Mouse (Mus musculus) ES-Bruce4 (cell line): ENCODE measurements around the gene Tmem260. TPM values are rescaled to one million over a fixed set of nuclear protein-coding genes. Genes with fewer than 3 reads are reported as not detected.

Source experiments
- H3K27ac ChIP-seq: 2 replicates; pipeline ENCODE4 v1.5.1; 2012; ENCODE audit warnings: low read length, inconsistent platforms; ENCODE audit not compliant: insufficient read depth
- H3K27me3 ChIP-seq: 2 replicates; pipeline ENCODE4 v1.6.1; 2012; ENCODE audit warnings: mild to moderate bottlenecking, low read length, inconsistent platforms; ENCODE audit not compliant: control insufficient read depth, poor library complexity, insufficient read depth, severe bottlenecking
- H3K36me3 ChIP-seq: 2 replicates; pipeline ENCODE4 v1.6.1; 2012; ENCODE audit warnings: inconsistent platforms, mild to moderate bottlenecking, low read length, moderate library complexity; ENCODE audit not compliant: control insufficient read depth, poor library complexity, insufficient read depth, severe bottlenecking
- H3K4me1 ChIP-seq: one replicate; pipeline ENCODE4 v1.8.1; 2011; ENCODE audit warnings: low read length; ENCODE audit not compliant: control insufficient read depth, insufficient read depth
- H3K4me3 ChIP-seq: 2 replicates; pipeline ENCODE4 v1.5.1; 2011; ENCODE audit warnings: low read depth, mild to moderate bottlenecking, low read length
- H3K9ac ChIP-seq: 2 replicates; pipeline ENCODE4 v1.6.1; 2012; ENCODE audit warnings: low read depth, mild to moderate bottlenecking, inconsistent platforms; ENCODE audit not compliant: poor library complexity, severe bottlenecking
- H3K9me3 ChIP-seq: replicated peaks from 2 replicates; pipeline ENCODE4 v1.6.1; 2012; ENCODE audit warnings: mild to moderate bottlenecking, low read length, inconsistent platforms; ENCODE audit not compliant: control insufficient read depth, poor library complexity, insufficient read depth, severe bottlenecking
- CTCF ChIP-seq: IDR thresholded peaks from one replicate; pipeline ENCODE4 v1.8.1; 2011; ENCODE audit warnings: low read depth, low read length
- EP300 ChIP-seq: IDR thresholded peaks from 2 replicates; pipeline ENCODE4 v1.6.1; 2011; ENCODE audit warnings: low read depth, low read length; ENCODE audit not compliant: insufficient read depth
- POLR2A ChIP-seq: IDR thresholded peaks from one replicate; pipeline ENCODE4 v1.8.1; 2011; ENCODE audit warnings: low read length; ENCODE audit not compliant: insufficient read depth
- polyA plus RNA-seq: library from polyadenylated mRNA; stranded (reverse); fragments of >200 nt; gene quantifications from 2 replicates; pipeline ENCODE4 v1.2.4, GENCODE M21; 2011; ENCODE audit warnings: low read depth; ENCODE audit not compliant: missing spikeins, insufficient read depth, insufficient read length

The Tmem260 gene
- 14.0 and 14.7 TPM in 2 replicates for polyA plus RNA-seq

- Histone ChIP-seq H3K9me3 (no peaks in the 10 kb centered on the region), H3K27me3 (no peaks in the 10 kb centered on the region), H3K9ac (peak within 1 kb of the TSS; percentile 58), H3K4me1 (no peaks in the 10 kb centered on the region), H3K27ac (no peak within 1 kb of the TSS), H3K36me3 (no peaks in the 10 kb centered on the region), H3K4me3 (peak within 1 kb of the TSS; percentile 92)
- TF ChIP-seq POLR2A (no peak), CTCF (peak; percentile 68), EP300 (0 out of 2 replicates have a peak, but pooled peaks have one; percentile 18)
These were observed at the start of gene Tmem260 for GRCm38 (mm10) chr14:48445984-48446683. Tmem260 (plus strand) TSS chr14:48446124.

GRCm38 (mm10) chr14:48406086-48406485, 39.8 kb upstream of the Tmem260 start:
- H3K9me3 ChIP-seq, result no peaks in the 10 kb centered on the region
- no peak for TF ChIP-seq EP300
- TF ChIP-seq POLR2A, result no peak
- no peak for TF ChIP-seq CTCF
- H3K4me3 ChIP-seq, result no peak overlapping the region
- H3K27me3 ChIP-seq, result no peaks in the 10 kb centered on the region
- no peak overlapping the region for H3K27ac ChIP-seq
- H3K9ac ChIP-seq, result no peak overlapping the region
- H3K36me3 ChIP-seq, result no peaks in the 10 kb centered on the region
- H3K4me1 ChIP-seq, result no peaks in the 10 kb centered on the region

- Histone ChIP-seq H3K36me3 (no peaks in the 10 kb centered on the region), H3K27me3 (no peaks in the 10 kb centered on the region), H3K4me1 (peaks cover 2% of the 10 kb centered on the region), H3K4me3 (no peak overlapping the region), H3K9me3 (no peaks in the 10 kb centered on the region; the same call in 1 of the 2 replicates), H3K27ac (no peak overlapping the region), H3K9ac (no peak overlapping the region)
- no peak for TF ChIP-seq CTCF
- no peak for TF ChIP-seq POLR2A
- no peak for TF ChIP-seq EP300
These were observed 28.9 kb upstream of the Tmem260 start for GRCm38 (mm10) chr14:48417064-48417463.

- Histone ChIP-seq H3K4me3 (no peak overlapping the region), H3K27me3 (no peaks in the 10 kb centered on the region), H3K4me1 (peaks cover 2% of the 10 kb centered on the region), H3K36me3 (no peaks in the 10 kb centered on the region), H3K9ac (no peak overlapping the region), H3K27ac (no peak overlapping the region), H3K9me3 (no peaks in the 10 kb centered on the region; the same call in 1 of the 2 replicates)
- no peak for TF ChIP-seq EP300
- no peak for TF ChIP-seq POLR2A
These were observed 27.7 kb upstream of the Tmem260 start for GRCm38 (mm10) chr14:48418264-48418663.

- Histone ChIP-seq H3K4me1 (peaks cover 2% of the 10 kb centered on the region), H3K27ac (no peak overlapping the region), H3K4me3 (no peak overlapping the region), H3K9me3 (no peaks in the 10 kb centered on the region; the same call in 1 of the 2 replicates), H3K27me3 (no peaks in the 10 kb centered on the region), H3K9ac (no peak overlapping the region), H3K36me3 (no peaks in the 10 kb centered on the region)
- TF ChIP-seq POLR2A (no peak), CTCF (no peak), EP300 (no peak)
These were observed 27.3 kb upstream of the Tmem260 start for GRCm38 (mm10) chr14:48418672-48419071.

GRCm38 (mm10) chr14:48421476-48421875, 24.4 kb upstream of the Tmem260 start:
- H3K9ac ChIP-seq, result no peak overlapping the region
- no peaks in the 10 kb centered on the region for H3K9me3 ChIP-seq
- no peaks in the 10 kb centered on the region for H3K27me3 ChIP-seq
- no peak overlapping the region for H3K27ac ChIP-seq
- peaks cover 2% of the 10 kb centered on the region for H3K4me1 ChIP-seq
- H3K36me3 ChIP-seq, result no peaks in the 10 kb centered on the region
- TF ChIP-seq POLR2A (no peak), CTCF (no peak), EP300 (no peak)
- no peak overlapping the region for H3K4me3 ChIP-seq
